Mouse (Mus musculus) Muller cell, postnatal 12 days (primary cell): Measurements from ENCODE around the gene Anks1.

Experiments used
- DNase-seq: peaks from one replicate; pipeline ENCODE4 v3.0.0-alpha.2; 2015; ENCODE audit errors: inconsistent ontology term

The Anks1 gene

DNA sequence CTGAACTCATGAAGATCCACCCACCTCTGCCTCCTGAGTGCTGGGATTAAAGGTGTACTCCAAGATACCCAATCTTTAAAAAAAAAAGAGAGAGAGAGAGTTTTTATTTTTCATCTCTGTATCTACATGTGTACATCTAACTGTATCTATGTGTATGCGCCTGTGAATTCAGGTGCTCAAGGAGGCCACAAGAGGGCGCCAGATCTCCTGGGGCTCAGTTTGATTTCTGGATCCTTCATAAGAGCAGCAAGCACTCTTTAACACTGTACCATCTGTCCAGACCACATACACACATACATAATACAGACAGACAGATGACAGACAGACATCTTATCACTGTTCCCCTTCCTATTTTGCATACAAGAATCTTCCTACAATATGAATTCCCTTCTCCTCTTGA lies 183.2 kb downstream of the Anks1 start:
- no peak for DNase-seq

DNA sequence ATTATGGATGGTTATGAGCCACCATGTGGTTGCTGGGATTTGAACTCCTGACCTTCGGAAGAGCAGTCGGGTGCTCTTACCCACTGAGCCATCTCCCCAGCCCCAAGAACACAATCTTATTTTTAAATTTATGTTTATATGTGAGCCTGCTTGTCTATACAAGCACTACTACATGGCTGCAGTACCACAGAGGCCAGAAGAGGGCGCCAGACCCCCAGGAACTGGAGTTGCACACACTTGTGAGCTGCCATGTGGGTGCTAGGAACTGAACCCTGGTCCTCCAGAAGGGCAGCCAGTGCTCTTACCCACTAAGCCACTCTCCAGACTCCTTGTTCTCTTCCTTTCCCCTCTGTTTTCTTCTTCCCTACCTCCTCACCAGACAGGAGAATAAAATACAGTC lies 184.7 kb downstream of the Anks1 start:
- DNase-seq, result no peak

DNA sequence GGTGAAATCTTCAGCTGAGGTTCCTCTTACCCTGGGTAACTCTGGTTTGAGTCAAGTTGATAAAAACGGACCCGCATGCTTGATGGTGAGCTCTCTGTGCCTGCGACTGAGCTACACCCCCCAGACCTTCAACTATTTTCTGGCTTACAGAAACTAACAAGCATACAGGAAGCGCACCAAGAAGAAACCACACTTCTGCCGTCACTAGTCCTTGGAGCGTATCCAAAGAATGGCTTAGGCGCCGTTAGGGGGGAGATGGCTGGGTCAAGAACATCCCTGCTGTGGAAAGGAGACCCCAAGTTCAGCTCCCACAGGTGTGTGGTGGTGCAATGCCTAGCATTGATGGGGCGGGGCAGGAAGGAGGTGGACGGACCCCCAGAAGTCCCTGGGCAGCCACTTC lies 187.3 kb downstream of the Anks1 start:
- DNase-seq, result no peak

DNA sequence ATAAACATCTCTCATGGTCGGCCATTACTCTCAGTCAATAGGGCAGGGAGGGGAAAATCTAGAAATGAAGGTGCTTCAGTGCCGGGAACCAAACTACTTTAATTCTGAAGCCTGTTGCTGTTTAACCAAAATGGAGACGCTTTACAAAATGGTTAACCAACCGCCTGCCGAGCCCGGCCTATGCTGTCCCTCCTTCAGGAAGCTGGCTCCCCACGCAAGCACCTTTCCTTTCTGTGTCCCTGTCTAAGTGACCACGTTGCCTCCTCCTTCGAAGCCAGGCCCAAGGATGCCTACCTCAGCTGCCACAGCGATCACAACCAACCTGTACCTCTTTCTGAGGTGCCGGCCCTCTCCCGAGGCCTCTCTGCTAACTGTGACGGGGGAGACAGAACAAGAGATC lies 188.2 kb downstream of the Anks1 start:
- no peak for DNase-seq

DNA sequence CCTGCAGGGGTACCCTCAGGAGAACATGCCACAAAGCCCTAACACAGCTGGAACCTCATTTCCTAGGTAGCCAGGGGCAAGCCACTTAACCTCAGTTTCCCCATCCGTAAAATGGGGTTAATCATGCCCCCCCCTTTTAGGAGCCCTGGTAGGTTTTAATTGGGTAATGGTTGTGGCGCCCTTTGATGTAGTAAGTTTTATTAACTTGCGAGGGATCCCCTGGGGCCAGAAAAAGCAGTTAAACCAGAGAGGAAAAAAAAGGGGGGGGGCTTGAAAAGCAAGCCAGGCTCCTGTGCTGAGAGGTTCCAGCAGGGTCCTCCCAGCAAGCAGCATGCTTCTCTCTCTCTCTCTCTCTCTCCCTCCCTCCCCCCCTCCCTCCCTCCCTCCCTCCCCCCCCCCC lies 190.0 kb downstream of the Anks1 start:
- DNase-seq, result no peak

DNA sequence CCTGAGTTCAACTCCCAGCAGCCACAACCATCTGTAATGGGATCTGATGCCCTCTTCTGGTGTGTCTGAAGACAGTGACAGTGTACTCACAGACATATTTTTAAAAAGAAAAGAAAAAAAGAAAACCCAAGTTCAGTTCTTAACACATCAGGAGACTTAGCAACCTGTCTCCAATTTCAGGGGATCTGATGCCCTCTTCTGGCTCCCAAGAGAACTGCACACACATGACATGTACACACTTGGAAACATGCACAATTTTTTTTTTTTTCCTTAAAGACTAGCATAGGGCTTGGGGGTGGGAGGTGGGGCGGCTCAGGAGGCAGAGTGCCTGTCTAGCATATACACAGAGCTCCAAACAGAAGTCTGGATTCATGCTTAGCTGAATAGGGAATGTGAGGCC lies 191.6 kb downstream of the Anks1 start:
- DNase-seq, result no peak

DNA sequence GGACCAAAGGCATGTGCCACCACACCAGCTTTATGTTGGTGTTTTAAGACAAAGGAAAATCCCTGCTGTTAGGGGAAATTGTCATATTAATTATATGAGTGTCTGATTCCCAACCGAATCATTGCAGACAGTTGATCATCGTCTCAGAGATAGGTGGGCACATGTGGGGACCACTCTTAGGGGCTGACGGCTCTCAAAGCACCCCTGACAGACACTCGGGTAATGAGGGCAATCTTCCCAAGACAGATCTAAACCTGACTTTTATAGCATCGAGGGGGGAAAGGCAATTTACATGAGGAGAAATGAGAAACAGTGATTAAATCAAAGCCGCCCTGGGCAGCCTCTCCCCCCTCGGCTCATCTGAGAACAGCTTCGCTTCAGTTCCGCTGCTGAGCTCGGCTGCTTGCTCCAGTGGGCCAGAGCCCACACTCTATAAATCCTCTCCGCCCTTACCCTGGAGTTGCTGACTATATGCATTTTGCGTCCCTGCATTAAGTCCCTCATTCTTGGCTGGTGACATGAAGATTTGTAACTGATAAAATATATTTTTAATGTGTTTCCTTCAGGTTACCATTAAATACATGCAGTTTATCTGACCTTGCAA lies 192.3 kb downstream of the Anks1 start:
- no peak for DNase-seq

DNA sequence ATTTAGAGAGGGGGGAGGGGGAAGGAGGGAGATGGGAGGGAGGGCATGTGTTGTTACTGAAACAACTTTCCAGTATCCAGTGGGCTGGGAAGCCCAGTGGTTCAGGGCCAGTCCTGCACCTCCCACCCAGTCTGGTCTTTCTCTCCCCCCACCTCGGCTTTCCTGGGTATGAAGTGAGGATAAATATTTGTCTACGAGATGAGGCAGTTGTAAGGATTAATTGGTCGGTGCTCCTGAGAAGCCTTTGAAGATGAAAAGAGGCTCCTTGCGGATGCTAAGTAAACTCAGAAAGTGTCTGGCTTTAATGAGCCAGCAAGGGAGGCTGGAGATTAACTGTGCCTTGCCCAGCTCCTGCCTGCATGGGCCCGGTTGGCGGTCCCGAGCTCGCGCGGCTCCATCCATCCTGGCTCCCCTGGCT lies 192.8 kb downstream of the Anks1 start:
- no peak for DNase-seq

DNA sequence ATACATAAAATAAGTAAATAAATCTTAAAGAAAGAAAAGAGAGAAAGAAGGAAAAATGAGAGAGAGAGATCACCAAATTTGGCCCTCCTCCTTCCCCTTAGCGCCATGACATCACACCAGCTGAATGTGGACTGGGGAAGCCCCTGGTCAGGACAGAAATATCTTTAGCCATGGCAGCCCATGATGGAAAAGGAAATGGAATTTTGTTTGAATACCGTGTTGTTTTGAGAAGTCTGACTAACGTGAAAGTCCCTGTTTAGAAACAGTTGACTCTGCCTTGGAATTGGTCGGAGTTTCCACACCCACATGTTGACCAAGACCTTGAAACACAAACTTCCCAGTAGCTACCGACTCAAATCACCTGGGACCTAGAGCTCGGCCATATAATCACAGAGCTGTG lies 195.3 kb downstream of the Anks1 start:
- DNase-seq, result no peak

DNA sequence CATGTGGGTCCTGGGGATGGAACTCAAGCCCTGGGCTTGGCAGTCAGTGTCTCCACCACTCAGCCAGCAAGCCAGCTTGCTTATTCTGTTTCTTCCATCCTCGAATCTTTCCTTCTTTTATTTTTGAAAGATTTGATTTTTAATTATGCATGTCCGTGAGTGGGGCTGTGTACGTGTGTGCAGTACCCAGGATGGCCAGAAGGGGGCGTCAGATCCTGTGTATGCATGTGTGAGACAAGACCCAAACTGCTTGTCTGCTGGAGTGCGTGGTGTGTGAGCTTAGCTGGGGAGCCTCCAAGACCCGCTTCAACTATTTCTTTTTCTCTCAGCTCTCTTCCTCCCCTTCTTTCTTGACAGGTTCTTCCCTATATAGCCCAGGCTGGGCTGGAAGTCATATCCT lies 197.2 kb downstream of the Anks1 start:
- no peak for DNase-seq

DNA sequence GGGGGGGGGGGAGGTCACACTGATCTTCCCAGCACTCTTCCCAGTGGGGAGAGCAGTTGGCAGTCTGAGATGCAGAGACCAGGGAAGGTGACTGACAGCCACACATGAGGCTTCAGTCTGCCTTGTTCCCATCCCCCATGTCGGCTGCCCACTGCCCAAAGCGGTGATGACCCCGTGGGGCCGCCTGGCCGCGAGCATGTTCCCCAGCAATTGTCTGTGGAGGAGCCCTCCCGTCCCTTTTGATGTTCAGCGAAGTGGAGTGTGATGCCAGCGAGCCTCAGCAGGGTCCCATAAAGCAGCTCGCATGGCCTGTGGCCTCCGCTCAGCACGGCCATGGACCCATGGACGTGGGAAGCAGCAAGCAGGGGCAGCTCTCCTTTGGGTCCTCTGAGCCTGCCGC lies 198.2 kb downstream of the Anks1 start:
- no peak for DNase-seq

DNA sequence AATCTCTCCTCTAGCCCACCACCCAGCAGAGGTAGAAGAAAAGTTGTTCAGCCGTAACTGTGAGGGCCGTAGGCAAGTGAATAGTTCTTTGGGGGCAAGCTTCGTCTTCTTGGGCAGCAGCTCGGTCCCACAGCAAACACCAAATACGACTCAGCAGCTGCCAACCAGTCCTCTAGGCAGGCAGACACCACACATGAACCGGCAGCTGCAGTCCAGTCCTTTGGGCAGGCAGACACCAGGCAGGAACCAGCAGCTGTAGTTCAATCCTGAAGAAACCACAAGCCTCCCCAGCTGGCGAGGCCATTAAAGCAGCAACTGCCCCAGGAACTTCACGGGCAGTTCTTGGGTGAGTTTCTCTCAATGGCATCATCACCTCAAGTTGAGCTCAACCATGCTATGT lies 203.2 kb downstream of the Anks1 start:
- no peak for DNase-seq
